Comparison of ENCODE assay signal across 7 mouse cellular contexts in genomic region chr7:122667903-122668302, GRCm38 (mm10). TPM values are rescaled to one million over a fixed set of nuclear protein-coding genes. Genes with fewer than 3 reads are reported as not detected.
DNase-seq lines count a peak whose midpoint lies in the region; ATAC-seq and TF ChIP-seq lines count a peak whose summit lies in the region.

No protein-coding gene starts in this region.

- 31% methylated on average over 5 of the region's 5 CpGs for WGBS in embryonic facial prominence, embryonic 11.5 days
- 31% methylated on average over 5 of the region's 5 CpGs for WGBS in neural tube, embryonic 11.5 days

- intact Hi-C loops in left cerebral cortex, adult 2 months (cut with DNase I) = no loop called here
- intact Hi-C loops in left cerebral cortex, postnatal 36 days (cut with DNase I) = no loop called here

- no peak for ATAC-seq in embryonic facial prominence, embryonic 11.5 days (replicated peaks; ENCODE audit: insufficient number of reproducible peaks, low FRiP score, low TSS enrichment, low read depth)
- no peak for ATAC-seq in neural tube, embryonic 11.5 days (ENCODE audit: insufficient read depth, low FRiP score, low TSS enrichment)

- no peak overlapping the region for H3K4me3 ChIP-seq in left cerebral cortex, adult 2 months
- H3K4me3 ChIP-seq in ES-Bruce4 (ENCODE audit: low read depth, low read length) = no peak overlapping the region
- no peak overlapping the region for H3K4me3 ChIP-seq in embryonic facial prominence, embryonic 11.5 days (ENCODE audit: low read depth, low read length)
- no peak overlapping the region for H3K4me3 ChIP-seq in neural tube, embryonic 11.5 days (ENCODE audit: low read depth, low read length)

- TF ChIP-seq POLR2A in ES-Bruce4 (IDR thresholded peaks at IDR 0.05; ENCODE audit: insufficient read depth, low read length) = no peak

- no peaks in the 10 kb centered on the region for H3K9me3 ChIP-seq in ES-Bruce4 (replicated peaks; ENCODE audit: control insufficient read depth, insufficient read depth, low read length, poor library complexity, severe bottlenecking)
- H3K9me3 ChIP-seq in embryonic facial prominence, embryonic 11.5 days (replicated peaks; ENCODE audit: control insufficient read depth, low read length) = no peaks in the 10 kb centered on the region
- H3K9me3 ChIP-seq in neural tube, embryonic 11.5 days (ENCODE audit: control insufficient read depth, low read length) = no peaks in the 10 kb centered on the region

- no peak overlapping the region for H3K27ac ChIP-seq in left cerebral cortex, adult 2 months
- H3K27ac ChIP-seq in ES-Bruce4 (ENCODE audit: insufficient read depth, low read length) = no peak overlapping the region
- no peak overlapping the region for H3K27ac ChIP-seq in embryonic facial prominence, embryonic 11.5 days (replicated peaks; ENCODE audit: low read depth, low read length)
- no peak overlapping the region for H3K27ac ChIP-seq in neural tube, embryonic 11.5 days (ENCODE audit: low read depth, low read length)

- no peak for TF ChIP-seq EP300 in ES-Bruce4 (IDR thresholded peaks at IDR 0.05; ENCODE audit: insufficient read depth, low read depth, low read length)

- H3K36me3 ChIP-seq in ES-Bruce4 (ENCODE audit: control insufficient read depth, insufficient read depth, low read length, poor library complexity, severe bottlenecking) = no peaks in the 10 kb centered on the region
- no peaks in the 10 kb centered on the region for H3K36me3 ChIP-seq in embryonic facial prominence, embryonic 11.5 days (replicated peaks; ENCODE audit: control insufficient read depth, insufficient read depth, low read depth, low read length)
- no peaks in the 10 kb centered on the region for H3K36me3 ChIP-seq in neural tube, embryonic 11.5 days (ENCODE audit: control insufficient read depth, insufficient read depth, low read length)

- H3K9ac ChIP-seq in ES-Bruce4 (ENCODE audit: low read depth, poor library complexity, severe bottlenecking) = no peak overlapping the region
- no peak overlapping the region for H3K9ac ChIP-seq in embryonic facial prominence, embryonic 11.5 days (replicated peaks; ENCODE audit: low read length)
- H3K9ac ChIP-seq in neural tube, embryonic 11.5 days (ENCODE audit: low read length) = no peak overlapping the region

- peak in 1 of 2 experiments; percentile 29 for DNase-seq in left cerebral cortex, adult 2 months (ENCODE audit: extremely low spot score in 1 of 2, low spot score in 2 of 2)
- DNase-seq in left cerebral cortex, postnatal 36 days (ENCODE audit: low spot score in 2 of 2) = no peak
- peak; percentile 1 for DNase-seq in T-cell, adult 2 months (ENCODE audit: low spot score)
- DNase-seq in embryonic facial prominence, embryonic 11.5 days (ENCODE audit: low spot score) = peak; percentile 65
- DNase-seq in neural tube, embryonic 11.5 days (ENCODE audit: low spot score) = peak; percentile 20
- DNase-seq in natural killer cell, adult 2 months (ENCODE audit: low spot score in 2 of 2) = no peak

- H3K4me1 ChIP-seq in ES-Bruce4 (ENCODE audit: control insufficient read depth, insufficient read depth, low read length) = no peaks in the 10 kb centered on the region
- no peaks in the 10 kb centered on the region for H3K4me1 ChIP-seq in embryonic facial prominence, embryonic 11.5 days (ENCODE audit: control insufficient read depth, insufficient read depth, low read length)
- no peaks in the 10 kb centered on the region for H3K4me1 ChIP-seq in neural tube, embryonic 11.5 days (ENCODE audit: control insufficient read depth, insufficient read depth, low read length)

- H3K27me3 ChIP-seq in ES-Bruce4 (ENCODE audit: control insufficient read depth, insufficient read depth, low read length, poor library complexity, severe bottlenecking) = no peaks in the 10 kb centered on the region
- H3K27me3 ChIP-seq in embryonic facial prominence, embryonic 11.5 days (ENCODE audit: control insufficient read depth, insufficient read depth, low read length) = 0 out of 2 replicates have a peak, but pooled peaks cover 5% of the 10 kb centered on the region
- peaks cover 3% of the 10 kb centered on the region; the same call in 1 of the 2 replicates for H3K27me3 ChIP-seq in neural tube, embryonic 11.5 days (ENCODE audit: control insufficient read depth, insufficient read depth, low read length)

- TF ChIP-seq CTCF in left cerebral cortex, adult 2 months (IDR thresholded peaks at IDR 0.05) = peak; percentile 73
- TF ChIP-seq CTCF in ES-Bruce4 (IDR thresholded peaks at IDR 0.05; ENCODE audit: low read depth, low read length) = peak; percentile 62

- H3K4me2 ChIP-seq in embryonic facial prominence, embryonic 11.5 days (ENCODE audit: low read depth, low read length) = no peak overlapping the region
- H3K4me2 ChIP-seq in neural tube, embryonic 11.5 days (ENCODE audit: low read depth) = no peak overlapping the region

RNA-seq across cellular contexts. Expression of gene Cacng3, which starts 2.4 kb away (rescaled TPM):
- total RNA-seq in left cerebral cortex, adult 2 months (2021) = 100 to 1,000 TPM; 139 to 151 TPM
- total RNA-seq in left cerebral cortex, postnatal 36 days (2021) = 100 to 1,000 TPM; 145 to 147 TPM
- not detected in 2 replicates for polyA plus RNA-seq in ES-Bruce4 (2011; ENCODE audit: insufficient read depth, insufficient read length, low read depth, missing spikeins)
- 0.95 and 1.0 TPM in 2 replicates for polyA plus RNA-seq in embryonic facial prominence, embryonic 11.5 days (2014; fragmentation: Nextera tagmentation; extraction: Ambion mirVana)
- 0.94 and 2.1 TPM in 2 replicates for polyA plus RNA-seq in neural tube, embryonic 11.5 days (2014; fragmentation: Nextera tagmentation; extraction: Ambion mirVana)

Comparison
In these comparisons a context has a peak if more than half of its experiments do, and no peak if none do; other contexts are left out.
1. DNase-seq: peak in T-cell, adult 2 months (single experiment), embryonic facial prominence, embryonic 11.5 days (single experiment) and neural tube, embryonic 11.5 days (single experiment); none in left cerebral cortex, postnatal 36 days (0 of 2) and natural killer cell, adult 2 months (0 of 2).